In the genomic region with DNA sequence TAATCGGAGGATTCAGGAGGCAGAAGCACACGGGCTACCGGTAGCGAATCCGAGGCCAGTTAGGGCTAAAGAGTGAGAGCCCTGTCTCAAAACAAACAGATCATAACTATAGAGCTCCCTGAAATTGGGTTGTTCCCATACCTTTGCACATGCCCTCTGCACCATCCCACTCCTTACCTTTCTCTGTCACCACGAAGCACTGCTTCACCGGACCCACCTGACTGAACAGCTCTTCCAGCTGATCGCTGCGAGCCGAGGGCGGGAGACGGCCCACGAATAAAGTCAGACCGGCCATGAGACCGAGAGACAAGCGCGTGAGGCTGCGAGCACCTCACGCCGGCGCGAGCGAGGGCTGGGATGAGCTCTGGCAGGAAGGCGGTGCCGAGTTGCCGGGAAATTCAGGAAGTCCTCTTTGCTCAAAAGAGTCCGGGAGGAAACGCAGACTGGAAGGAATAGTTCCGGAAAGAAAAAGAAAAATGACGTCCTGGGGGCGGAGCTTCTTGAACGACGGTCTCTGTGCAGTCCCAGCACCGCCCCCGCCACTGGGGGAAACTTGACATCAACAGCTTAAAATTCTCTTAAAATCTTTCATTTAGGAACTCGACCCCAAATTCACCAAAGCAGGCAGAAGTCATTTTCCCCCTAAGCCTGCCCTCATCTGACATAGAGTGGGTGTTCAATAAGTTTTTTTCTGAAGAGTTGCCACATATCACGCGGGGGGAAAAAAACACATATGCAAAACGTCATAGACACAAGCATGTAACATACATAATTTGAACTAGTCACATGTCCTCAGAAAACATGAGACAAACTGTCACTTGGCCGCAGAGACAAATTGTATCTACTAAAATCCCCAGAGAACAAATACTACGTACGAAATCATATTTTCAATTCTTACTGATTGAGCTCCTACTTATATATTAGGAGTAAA, we compare ENCODE assay signal across 8 mouse cellular contexts. TPM values are rescaled to one million over a fixed set of nuclear protein-coding genes. Genes with fewer than 3 reads are reported as not detected.
DNase-seq lines count a peak whose midpoint lies in the region; ATAC-seq lines count a peak whose summit lies in the region.

TSS of gene Rbm28 (minus strand) at position 693 of the 931 bp plus-strand sequence.

- peaks cover 7% of the 10 kb centered on the region for H3K36me3 ChIP-seq in hindbrain, embryonic 13.5 days

- H3K27me3 ChIP-seq in hindbrain, embryonic 13.5 days = peaks cover 26% of the 10 kb centered on the region

- H3K9me3 ChIP-seq in hindbrain, embryonic 13.5 days = no peaks in the 10 kb centered on the region

- H3K9ac ChIP-seq in hindbrain, embryonic 13.5 days = peak within 1 kb of the TSS; percentile 83

- H3K27ac ChIP-seq in hindbrain, embryonic 13.5 days = 0 out of 2 replicates have a peak within 1 kb of the TSS, but pooled peaks have one; percentile 55

- H3K4me1 ChIP-seq in hindbrain, embryonic 13.5 days (replicated peaks) = peaks cover 21% of the 10 kb centered on the region

- peak within 1 kb of the TSS; percentile 82 for H3K4me3 ChIP-seq in hindbrain, embryonic 13.5 days

- H3K4me2 ChIP-seq in hindbrain, embryonic 13.5 days = peak within 1 kb of the TSS; percentile 82

- peak; percentile 98 for DNase-seq in R1 (ENCODE audit: low read depth, low spot score)
- DNase-seq in cerebellum, postnatal 14 days = peak; percentile 90 to 93
- DNase-seq in frontal cortex, postnatal 14 days (ENCODE audit: low spot score in 2 of 2) = peak; percentile 80 to 84
- DNase-seq in layer of hippocampus, postnatal 25 days (ENCODE audit: extremely low spot score in 1 of 2, low spot score in 1 of 2) = peak; percentile 77 to 81
- DNase-seq in lung, postnatal 25 days (ENCODE audit: low spot score) = peak; percentile 89
- DNase-seq in retina, embryonic 14.5 days (ENCODE audit: low spot score) = peak; percentile 94
- DNase-seq in thymus, postnatal 4 days = peak; percentile 88

- peak; percentile 74 for ATAC-seq in hindbrain, embryonic 13.5 days (ENCODE audit: low FRiP score)

- 8% methylated on average over 42 of the region's 42 CpGs for WGBS in hindbrain, embryonic 13.5 days

RNA-seq across cellular contexts. Expression of gene Rbm28, which starts in this region (rescaled TPM):
- 41.2 and 41.5 TPM in 2 replicates for polyA plus RNA-seq in hindbrain, embryonic 13.5 days (2015; fragmentation: Nextera tagmentation; extraction: Ambion mirVana)
- 10 to 100 TPM; 35.6 to 49.6 TPM for total RNA-seq in layer of hippocampus, postnatal 25 days (2021)

Comparison
In these comparisons a context has a peak if more than half of its experiments do, and no peak if none do; other contexts are left out.
1. Peak in every context shown above with its lines: DNase-seq, ATAC-seq, H3K4me3 ChIP-seq and H3K27ac ChIP-seq.